Mouse (Mus musculus) midbrain, embryonic 14.5 days (tissue): ENCODE data around the gene Rnf114. TPM values are rescaled to one million over a fixed set of nuclear protein-coding genes. Genes with fewer than 3 reads are reported as not detected.

Source experiments
- ATAC-seq: fragments of 200-750 bp; cut with Nextera tagmentation; 2 replicates; pipeline ENCODE4 v1.8.0; 2017; ENCODE audit warnings: moderate number of reproducible peaks, moderate library complexity; ENCODE audit not compliant: low FRiP score, low TSS enrichment
- DNase-seq: peaks from one replicate; pipeline ENCODE4 v3.0.0-alpha.2; 2015
- H3K27ac ChIP-seq: fragments of 300-500 bp; sonication (generic); replicated peaks from 2 replicates; pipeline ENCODE4 v1.5.1; 2014; ENCODE audit warnings: mild to moderate bottlenecking, low read depth, low read length, moderate library complexity
- H3K27me3 ChIP-seq: fragments of 300-500 bp; sonication (generic); 2 replicates; pipeline ENCODE4 v1.6.1; 2014; ENCODE audit warnings: low read length, control low read depth, mixed read lengths; ENCODE audit not compliant: control insufficient read depth, insufficient read depth
- H3K36me3 ChIP-seq: fragments of 300-500 bp; sonication (generic); 2 replicates; pipeline ENCODE4 v1.6.1; 2014; ENCODE audit warnings: low read length, control low read depth; ENCODE audit not compliant: control insufficient read depth, insufficient read depth
- H3K4me1 ChIP-seq: fragments of 300-500 bp; sonication (generic); 2 replicates; pipeline ENCODE4 v1.6.1; 2014; ENCODE audit warnings: mild to moderate bottlenecking, antibody characterized with exemption, low read length, control low read depth; ENCODE audit not compliant: control insufficient read depth, insufficient read depth
- H3K4me2 ChIP-seq: fragments of 300-500 bp; sonication (generic); 2 replicates; pipeline ENCODE4 v1.6.1; 2014; ENCODE audit warnings: mild to moderate bottlenecking, low read length, moderate library complexity
- H3K4me3 ChIP-seq: fragments of 300-500 bp; sonication (generic); replicated peaks from 2 replicates; pipeline ENCODE4 v1.5.1; 2014; ENCODE audit warnings: low read depth, low read length
- H3K9ac ChIP-seq: fragments of 300-500 bp; sonication (generic); replicated peaks from 2 replicates; pipeline ENCODE4 v1.6.1; 2014; ENCODE audit warnings: mild to moderate bottlenecking, low read length, moderate library complexity
- H3K9me3 ChIP-seq: fragments of 300-500 bp; sonication (generic); 2 replicates; pipeline ENCODE4 v1.6.1; 2016; ENCODE audit warnings: low read length, control low read depth, mixed read lengths; ENCODE audit not compliant: control insufficient read depth
- WGBS: fragments of 180-500 bp; shearing (Covaris S2); extraction: QIAGEN DNeasy Blood & Tissue Kit; methylation state at CpG from one replicate; pipeline ENCODE4 v1.1.7; 2014; 5-methylcytosine and 5-hydroxymethylcytosine counted together
- polyA plus RNA-seq: library from polyadenylated mRNA; unstranded; fragments of >200 nt; fragmentation: Nextera tagmentation; extraction: Ambion mirVana; gene quantifications from 2 replicates; pipeline ENCODE4 v1.2.1, GENCODE M21; 2014

Gene Rnf114
- polyA plus RNA-seq, 1 experiment from 2014 or later: 146 TPM

GRCm38 (mm10) chr2:167505127-167505526, 12.7 kb downstream of the Rnf114 start:
- no peaks in the 10 kb centered on the region for H3K9me3 ChIP-seq
- 89% methylated on average over 3 of the region's 3 CpGs for WGBS
- H3K4me1 ChIP-seq: peaks cover 29% of the 10 kb centered on the region
- no peak overlapping the region for H3K27ac ChIP-seq
- no peaks in the 10 kb centered on the region for H3K27me3 ChIP-seq
- H3K4me3 ChIP-seq: no peak overlapping the region
- no peak for ATAC-seq
- no peak for DNase-seq
- H3K9ac ChIP-seq: no peak overlapping the region
- H3K4me2 ChIP-seq: peak overlapping the region; percentile 91
- H3K36me3 ChIP-seq: peaks cover 34% of the 10 kb centered on the region

- ATAC-seq (no peak), DNase-seq (no peak)
- no peak overlapping the region for H3K9ac ChIP-seq
- peaks cover 50% of the 10 kb centered on the region for H3K36me3 ChIP-seq
- peaks cover 29% of the 10 kb centered on the region for H3K4me1 ChIP-seq
- WGBS: 95% methylated on average over 10 of the region's 10 CpGs
- peak overlapping the region; percentile 5; the same call in 1 of the 2 replicates for H3K4me2 ChIP-seq
- H3K27me3 ChIP-seq: no peaks in the 10 kb centered on the region
- no peak overlapping the region for H3K4me3 ChIP-seq
- no peaks in the 10 kb centered on the region for H3K9me3 ChIP-seq
- H3K27ac ChIP-seq: no peak overlapping the region
Measured at GRCm38 (mm10) chr2:167506546-167507260, 14.3 kb downstream of the Rnf114 start.

- Histone ChIP-seq H3K9me3 (no peaks in the 10 kb centered on the region), H3K36me3 (peaks cover 62% of the 10 kb centered on the region), H3K27ac (no peak overlapping the region), H3K4me1 (peaks cover 29% of the 10 kb centered on the region), H3K4me3 (no peak overlapping the region), H3K4me2 (no peak overlapping the region), H3K9ac (no peak overlapping the region), H3K27me3 (no peaks in the 10 kb centered on the region)
- DNase-seq: no peak
- ATAC-seq: no peak
- WGBS: 92% methylated on average over 3 of the region's 3 CpGs
Measured at GRCm38 (mm10) chr2:167507719-167508385, 15.4 kb downstream of the Rnf114 start.

GRCm38 (mm10) chr2:167508569-167508968, 16.1 kb downstream of the Rnf114 start:
- no peak overlapping the region for H3K4me3 ChIP-seq
- H3K4me2 ChIP-seq: no peak overlapping the region
- H3K27ac ChIP-seq: no peak overlapping the region
- peaks cover 69% of the 10 kb centered on the region for H3K36me3 ChIP-seq
- 96% methylated on average over 4 of the region's 4 CpGs for WGBS
- H3K4me1 ChIP-seq: peaks cover 29% of the 10 kb centered on the region
- no peak overlapping the region for H3K9ac ChIP-seq
- no peaks in the 10 kb centered on the region for H3K27me3 ChIP-seq
- ATAC-seq (no peak), DNase-seq (no peak)
- H3K9me3 ChIP-seq: no peaks in the 10 kb centered on the region

GRCm38 (mm10) chr2:167510485-167510884, 18.0 kb downstream of the Rnf114 start:
- ATAC-seq (no peak), DNase-seq (no peak)
- Histone ChIP-seq H3K9me3 (no peaks in the 10 kb centered on the region), H3K4me2 (no peak overlapping the region), H3K9ac (no peak overlapping the region), H3K27ac (no peak overlapping the region), H3K36me3 (peaks cover 87% of the 10 kb centered on the region), H3K4me3 (no peak overlapping the region), H3K4me1 (peaks cover 14% of the 10 kb centered on the region), H3K27me3 (no peaks in the 10 kb centered on the region)
- 89% methylated on average over 3 of the region's 3 CpGs for WGBS

GRCm38 (mm10) chr2:167512365-167512764, 19.9 kb downstream of the Rnf114 start:
- H3K4me1 ChIP-seq: no peaks in the 10 kb centered on the region
- H3K9me3 ChIP-seq: no peaks in the 10 kb centered on the region
- no peak overlapping the region for H3K4me3 ChIP-seq
- H3K9ac ChIP-seq: no peak overlapping the region
- DNase-seq (no peak), ATAC-seq (no peak)
- 96% methylated on average over 9 of the region's 9 CpGs for WGBS
- no peak overlapping the region for H3K4me2 ChIP-seq
- no peak overlapping the region for H3K27ac ChIP-seq
- peaks cover 96% of the 10 kb centered on the region for H3K36me3 ChIP-seq
- no peaks in the 10 kb centered on the region for H3K27me3 ChIP-seq

- 88% methylated on average over 5 of the region's 5 CpGs for WGBS
- peak; percentile 27 for DNase-seq
Measured at GRCm38 (mm10) chr2:167512970-167513369, 20.5 kb downstream of the Rnf114 start.

GRCm38 (mm10) chr2:167514641-167515040, 22.2 kb downstream of the Rnf114 start:
- H3K4me3 ChIP-seq: no peak overlapping the region
- H3K36me3 ChIP-seq: peaks cover 84% of the 10 kb centered on the region
- H3K4me2 ChIP-seq: no peak overlapping the region
- no peaks in the 10 kb centered on the region for H3K4me1 ChIP-seq
- no peak overlapping the region for H3K9ac ChIP-seq
- DNase-seq: no peak
- no peak overlapping the region for H3K27ac ChIP-seq
- no peaks in the 10 kb centered on the region for H3K27me3 ChIP-seq
- no peaks in the 10 kb centered on the region for H3K9me3 ChIP-seq
- 96% methylated on average over 4 of the region's 4 CpGs for WGBS
- no peak for ATAC-seq

More at GRCm38 (mm10) chr2:167512970-167513369, 20.5 kb downstream of the Rnf114 start:
- ATAC-seq: no peak
- Histone ChIP-seq H3K27ac (no peak overlapping the region), H3K36me3 (peaks cover 96% of the 10 kb centered on the region), H3K9ac (no peak overlapping the region), H3K27me3 (no peaks in the 10 kb centered on the region), H3K9me3 (no peaks in the 10 kb centered on the region), H3K4me2 (no peak overlapping the region), H3K4me1 (no peaks in the 10 kb centered on the region), H3K4me3 (no peak overlapping the region)

- H3K9ac ChIP-seq: no peak overlapping the region
- 94% methylated on average over 5 of the region's 5 CpGs for WGBS
- ATAC-seq: no peak
- no peak overlapping the region for H3K4me3 ChIP-seq
- H3K36me3 ChIP-seq: peaks cover 81% of the 10 kb centered on the region
- no peaks in the 10 kb centered on the region for H3K9me3 ChIP-seq
- H3K4me1 ChIP-seq: no peaks in the 10 kb centered on the region
- H3K4me2 ChIP-seq: no peak overlapping the region
- no peak overlapping the region for H3K27ac ChIP-seq
- no peaks in the 10 kb centered on the region for H3K27me3 ChIP-seq
- DNase-seq: no peak
Measured at GRCm38 (mm10) chr2:167515688-167516087, 23.2 kb downstream of the Rnf114 start.
